Mouse (Mus musculus) erythroblast, adult 5-6 weeks (primary cell): ENCODE data around the gene Amigo3. TPM values are rescaled to one million over a fixed set of nuclear protein-coding genes. Genes with fewer than 3 reads are reported as not detected.

Source experiments
- ATAC-seq: replicated peaks from 2 replicates; pipeline ENCODE4 v1.8.0; 2016; ENCODE audit warnings: moderate number of reproducible peaks, mild to moderate bottlenecking, moderate TSS enrichment, inconsistent platforms; ENCODE audit not compliant: poor library complexity, low FRiP score, severe bottlenecking
- total RNA-seq, 2 experiments: library from RNA; stranded (forward) in 1 of 2; stranded (reverse) in 1 of 2; fragments of 150-400 nt in 1 of 2; fragments of 200-764, 138-1000 nt in 1 of 2; gene quantifications; 2 replicates each; pipeline versions ENCODE4 v1.2.3 to v1.2.4; 2015 to 2017; ENCODE audit warnings: low replicate concordance in 2 of 2

Amigo3 gene
- total RNA-seq, 2 experiments from 2014 or later: 0.77 to 2.3 TPM

- ATAC-seq: no peak
Measured at GRCm38 (mm10) chr9:108051184-108051930, 1.6 kb upstream of the Amigo3 start.

- no peak for ATAC-seq
Measured at GRCm38 (mm10) chr9:108051931-108052220, 1.1 kb upstream of the Amigo3 start.

GRCm38 (mm10) chr9:108052411-108052810 is 548 bp upstream of the Amigo3 start:
- ATAC-seq: no peak

GRCm38 (mm10) chr9:108053665-108054225 is 786 bp downstream of the Amigo3 start:
- no peak for ATAC-seq

- no peak for ATAC-seq
Measured at GRCm38 (mm10) chr9:108054331-108055040, 1.5 kb downstream of the Amigo3 start.

- no peak for ATAC-seq
Measured at GRCm38 (mm10) chr9:108055061-108055460, 2.1 kb downstream of the Amigo3 start.

GRCm38 (mm10) chr9:108055661-108056237 is 2.8 kb downstream of the Amigo3 start:
- no peak for ATAC-seq

- no peak for ATAC-seq
Measured at GRCm38 (mm10) chr9:108056361-108057261, 3.7 kb downstream of the Amigo3 start.

- ATAC-seq: no peak
Measured at GRCm38 (mm10) chr9:108057262-108057562, 4.3 kb downstream of the Amigo3 start.

GRCm38 (mm10) chr9:108058291-108058690 is 5.3 kb downstream of the Amigo3 start:
- no peak for ATAC-seq

- ATAC-seq: no peak
Measured at GRCm38 (mm10) chr9:108062142-108062541, 9.2 kb downstream of the Amigo3 start.

GRCm38 (mm10) chr9:108063361-108063760 is 10.4 kb downstream of the Amigo3 start:
- no peak for ATAC-seq

- ATAC-seq: peak; percentile 65
Measured at GRCm38 (mm10) chr9:108065491-108066011, 12.6 kb downstream of the Amigo3 start.

GRCm38 (mm10) chr9:108067199-108067598 is 14.2 kb downstream of the Amigo3 start:
- ATAC-seq: no peak

- ATAC-seq: peak; percentile 63
Measured at GRCm38 (mm10) chr9:108067900-108068299, 14.9 kb downstream of the Amigo3 start.

GRCm38 (mm10) chr9:108069007-108069406 is 16.0 kb downstream of the Amigo3 start:
- no peak for ATAC-seq

GRCm38 (mm10) chr9:108069529-108069928 is 16.6 kb downstream of the Amigo3 start:
- ATAC-seq: no peak

- ATAC-seq: no peak
Measured at GRCm38 (mm10) chr9:108071801-108072200, 18.8 kb downstream of the Amigo3 start.

- ATAC-seq: no peak
Measured at GRCm38 (mm10) chr9:108072481-108072924, 19.5 kb downstream of the Amigo3 start.
